32 mouse cellular contexts compared by ENCODE assay signal in genomic region chr10:97622328-97622727, GRCm38 (mm10). TPM values are rescaled to one million over a fixed set of nuclear protein-coding genes. Genes with fewer than 3 reads are reported as not detected.
"Had no signal": no experiment of that assay in that cellular context is flagged by ENCODE, and none has a peak within 500 bp of the region (broad histone marks: within the 10 kb centered on the region; RNA-seq: fewer than 3 reads in every experiment).

No protein-coding gene starts in this region.

- ATAC-seq: liver, embryonic 12.5 days; liver, postnatal 0 days; lung, postnatal 0 days; midbrain, embryonic 13.5 days; midbrain, embryonic 15.5 days; midbrain, embryonic 16.5 days had no signal

- H3K4me3 ChIP-seq: left cerebral cortex, adult 2 months; limb, embryonic 10.5 days; limb, embryonic 12.5 days; limb, embryonic 13.5 days; limb, embryonic 15.5 days; liver, embryonic 12.5 days; liver, embryonic 13.5 days; liver, embryonic 15.5 days; lung, embryonic 15.5 days; megakaryocyte, embryonic 14.5 days; midbrain, embryonic 10.5 days; midbrain, embryonic 12.5 days; midbrain, embryonic 13.5 days; midbrain, embryonic 15.5 days had no signal

- H3K9ac ChIP-seq: limb, embryonic 12.5 days; limb, embryonic 13.5 days; limb, embryonic 15.5 days; liver, embryonic 12.5 days; liver, embryonic 13.5 days; liver, embryonic 14.5 days; liver, embryonic 15.5 days; liver, postnatal 0 days; lung, embryonic 15.5 days; midbrain, embryonic 12.5 days; midbrain, embryonic 13.5 days; midbrain, embryonic 15.5 days had no signal

- H3K27ac ChIP-seq: left cerebral cortex, adult 2 months; limb, embryonic 10.5 days; limb, embryonic 12.5 days; limb, embryonic 13.5 days; limb, embryonic 15.5 days; liver, embryonic 12.5 days; liver, embryonic 13.5 days; liver, embryonic 14.5 days; liver, embryonic 15.5 days; lung, embryonic 15.5 days; macrophage; midbrain, embryonic 10.5 days; midbrain, embryonic 12.5 days; midbrain, embryonic 13.5 days; midbrain, embryonic 15.5 days had no signal

- H3K9me3 ChIP-seq: limb, embryonic 10.5 days; limb, embryonic 12.5 days; limb, embryonic 13.5 days; limb, embryonic 15.5 days; liver, embryonic 12.5 days; liver, embryonic 13.5 days; liver, embryonic 15.5 days; lung, embryonic 15.5 days; megakaryocyte, embryonic 14.5 days; midbrain, embryonic 10.5 days; midbrain, embryonic 12.5 days; midbrain, embryonic 13.5 days; midbrain, embryonic 15.5 days had no signal

- H3K36me3 ChIP-seq: limb, embryonic 10.5 days; limb, embryonic 12.5 days; limb, embryonic 13.5 days; limb, embryonic 15.5 days; liver, embryonic 12.5 days; liver, embryonic 13.5 days; liver, embryonic 15.5 days; lung, embryonic 15.5 days; midbrain, embryonic 10.5 days; midbrain, embryonic 12.5 days; midbrain, embryonic 13.5 days; midbrain, embryonic 15.5 days had no signal

- H3K27me3 ChIP-seq: limb, embryonic 12.5 days; limb, embryonic 13.5 days; limb, embryonic 15.5 days; liver, embryonic 12.5 days; liver, embryonic 13.5 days; liver, embryonic 15.5 days; lung, embryonic 15.5 days; megakaryocyte, embryonic 14.5 days; midbrain, embryonic 12.5 days; midbrain, embryonic 13.5 days; midbrain, embryonic 15.5 days had no signal

- H3K4me1 ChIP-seq: limb, embryonic 10.5 days; limb, embryonic 12.5 days; liver, embryonic 12.5 days; liver, embryonic 13.5 days; liver, embryonic 15.5 days; lung, embryonic 15.5 days; megakaryocyte, embryonic 14.5 days; midbrain, embryonic 10.5 days; midbrain, embryonic 12.5 days; midbrain, embryonic 13.5 days; midbrain, embryonic 15.5 days had no signal

- DNase-seq: layer of hippocampus, postnatal 36 days; left cerebral cortex, postnatal 4 days; liver; liver, embryonic 13.5 days; liver, postnatal 0 days; lung, adult 2 months; lung, postnatal 10 days; lung, postnatal 36 days; lung, postnatal 4 days; midbrain, embryonic 14.5 days had no signal

- H3K4me2 ChIP-seq: limb, embryonic 12.5 days; limb, embryonic 13.5 days; limb, embryonic 15.5 days; liver, embryonic 11.5 days; liver, embryonic 12.5 days; liver, embryonic 13.5 days; liver, embryonic 15.5 days; lung, embryonic 15.5 days; midbrain, embryonic 11.5 days; midbrain, embryonic 12.5 days; midbrain, embryonic 13.5 days; midbrain, embryonic 15.5 days had no signal

RNA-seq across cellular contexts. Expression of gene Kera, which starts 15.6 kb away (rescaled TPM):
- polyA plus RNA-seq: liver, adult 2 months; liver, embryonic 12.5 days; liver, embryonic 14.5 days; liver, postnatal 0 days; lung, adult 2 months; lung, postnatal 0 days; macrophage; midbrain, embryonic 10.5 days; midbrain, embryonic 13.5 days; midbrain, embryonic 16.5 days; midbrain, postnatal 0 days had no signal

RNA-seq across cellular contexts. Expression of gene Epyc, which starts 21.5 kb away (rescaled TPM):
- polyA plus RNA-seq: liver, adult 2 months; liver, embryonic 13.5 days; liver, embryonic 14.5 days; liver, embryonic 16.5 days; liver, postnatal 0 days; lung, postnatal 0 days; macrophage; midbrain, embryonic 14.5 days had no signal

RNA-seq across cellular contexts. Expression of gene Lum, which starts 57.4 kb away (rescaled TPM):
- polyA plus RNA-seq: macrophage had no signal
